Mouse (Mus musculus) limb, embryonic 15.5 days (tissue): Measurements from ENCODE around the gene Pik3cb. TPM values are rescaled to one million over a fixed set of nuclear protein-coding genes. Genes with fewer than 3 reads are reported as not detected.

Experiments used
- ATAC-seq: fragments of 200-750 bp; cut with Nextera tagmentation; 2 replicates; pipeline ENCODE4 v1.8.0; 2017; ENCODE audit warnings: low read depth, moderate TSS enrichment; ENCODE audit not compliant: insufficient number of reproducible peaks, low FRiP score, low TSS enrichment
- H3K27ac ChIP-seq: fragments of 300-500 bp; sonication (generic); 2 replicates; pipeline ENCODE4 v1.5.1; 2015; ENCODE audit warnings: moderate library complexity, mild to moderate bottlenecking, inconsistent platforms
- H3K27me3 ChIP-seq: fragments of 300-500 bp; sonication (generic); 2 replicates; pipeline ENCODE4 v1.6.1; 2015; ENCODE audit warnings: inconsistent platforms
- H3K36me3 ChIP-seq: fragments of 300-500 bp; sonication (generic); 2 replicates; pipeline ENCODE4 v1.6.1; 2015; ENCODE audit warnings: inconsistent platforms
- H3K4me1 ChIP-seq: fragments of 300-500 bp; sonication (generic); 2 replicates; pipeline ENCODE4 v1.6.1; 2015; ENCODE audit warnings: inconsistent platforms
- H3K4me2 ChIP-seq: fragments of 300-500 bp; sonication (generic); 2 replicates; pipeline ENCODE4 v1.6.1; 2015; ENCODE audit warnings: mild to moderate bottlenecking, inconsistent platforms
- H3K4me3 ChIP-seq: fragments of 300-500 bp; sonication (generic); 2 replicates; pipeline ENCODE4 v1.5.1; 2015; ENCODE audit warnings: mild to moderate bottlenecking, inconsistent platforms
- H3K9ac ChIP-seq: fragments of 300-500 bp; sonication (generic); 2 replicates; pipeline ENCODE4 v1.6.1; 2015; ENCODE audit warnings: inconsistent platforms
- H3K9me3 ChIP-seq: fragments of 300-500 bp; sonication (generic); 2 replicates; pipeline ENCODE4 v1.6.1; 2016; ENCODE audit warnings: inconsistent platforms
- WGBS: fragments of 180-500 bp; shearing (Covaris S2); methylation state at CpG from one replicate; pipeline ENCODE4 v1.1.7; 2015; 5-methylcytosine and 5-hydroxymethylcytosine counted together
- polyA plus RNA-seq: library from polyadenylated mRNA; unstranded; fragments of >200 nt; fragmentation: Nextera tagmentation; extraction: Ambion mirVana; gene quantifications from 2 replicates; pipeline ENCODE4 v1.2.1, GENCODE M21; 2015

The Pik3cb gene
- polyA plus RNA-seq, 1 experiment from 2014 or later: 2.1 TPM

GRCm38 (mm10) chr9:99164148-99164503, 23.7 kb upstream of the Pik3cb start:
- peaks cover 10% of the 10 kb centered on the region; the same call in 1 of the 2 replicates for H3K4me1 ChIP-seq
- no peaks in the 10 kb centered on the region for H3K27me3 ChIP-seq
- no peak overlapping the region for H3K4me3 ChIP-seq
- H3K4me2 ChIP-seq: no peak overlapping the region
- H3K9me3 ChIP-seq: no peaks in the 10 kb centered on the region
- no peak overlapping the region for H3K27ac ChIP-seq
- WGBS: 68% methylated on average over 9 of the region's 9 CpGs
- no peak for ATAC-seq
- H3K36me3 ChIP-seq: no peaks in the 10 kb centered on the region
- H3K9ac ChIP-seq: no peak overlapping the region

- no peak overlapping the region for H3K4me3 ChIP-seq
- no peak overlapping the region for H3K27ac ChIP-seq
These were observed 23.2 kb upstream of the Pik3cb start for GRCm38 (mm10) chr9:99163420-99164147.

GRCm38 (mm10) chr9:99162839-99163238, 22.4 kb upstream of the Pik3cb start:
- Histone ChIP-seq H3K27me3 (no peaks in the 10 kb centered on the region), H3K4me3 (no peak overlapping the region), H3K4me1 (peaks cover 13% of the 10 kb centered on the region; the same call in 1 of the 2 replicates), H3K27ac (no peak overlapping the region), H3K4me2 (no peak overlapping the region), H3K9ac (no peak overlapping the region), H3K36me3 (no peaks in the 10 kb centered on the region), H3K9me3 (no peaks in the 10 kb centered on the region)
- no peak for ATAC-seq
- WGBS: 89% methylated on average over 2 of the region's 2 CpGs

More at GRCm38 (mm10) chr9:99163420-99164147, 23.2 kb upstream of the Pik3cb start:
- peaks cover 10% of the 10 kb centered on the region; the same call in 1 of the 2 replicates for H3K4me1 ChIP-seq
- WGBS: 29% methylated on average over 15 of the region's 15 CpGs
- ATAC-seq: no peak
- H3K36me3 ChIP-seq: no peaks in the 10 kb centered on the region
- no peaks in the 10 kb centered on the region for H3K9me3 ChIP-seq
- no peaks in the 10 kb centered on the region for H3K27me3 ChIP-seq
- no peak overlapping the region for H3K4me2 ChIP-seq
- no peak overlapping the region for H3K9ac ChIP-seq

- no peak overlapping the region for H3K27ac ChIP-seq
- H3K4me3 ChIP-seq: no peak overlapping the region
- H3K27me3 ChIP-seq: no peaks in the 10 kb centered on the region
- H3K9me3 ChIP-seq: no peaks in the 10 kb centered on the region
- WGBS: 84% methylated on average over 5 of the region's 5 CpGs
- ATAC-seq: no peak
- H3K9ac ChIP-seq: no peak overlapping the region
- H3K4me2 ChIP-seq: no peak overlapping the region
- peaks cover 9% of the 10 kb centered on the region; the same call in 1 of the 2 replicates for H3K4me1 ChIP-seq
- no peaks in the 10 kb centered on the region for H3K36me3 ChIP-seq
These were observed 20.4 kb upstream of the Pik3cb start for GRCm38 (mm10) chr9:99160780-99161179.

GRCm38 (mm10) chr9:99159932-99160331, 19.5 kb upstream of the Pik3cb start:
- ATAC-seq: no peak
- 80% methylated on average over 5 of the region's 5 CpGs for WGBS
- no peaks in the 10 kb centered on the region for H3K9me3 ChIP-seq

GRCm38 (mm10) chr9:99158708-99159107, 18.3 kb upstream of the Pik3cb start:
- WGBS: 83% methylated on average over 6 of the region's 6 CpGs

More at GRCm38 (mm10) chr9:99159932-99160331, 19.5 kb upstream of the Pik3cb start:
- Histone ChIP-seq H3K27ac (no peak overlapping the region), H3K27me3 (no peaks in the 10 kb centered on the region), H3K4me3 (no peak overlapping the region), H3K4me1 (peaks cover 8% of the 10 kb centered on the region; the same call in 1 of the 2 replicates), H3K36me3 (no peaks in the 10 kb centered on the region), H3K9ac (no peak overlapping the region), H3K4me2 (no peak overlapping the region)

GRCm38 (mm10) chr9:99158203-99158632, 17.8 kb upstream of the Pik3cb start:
- Histone ChIP-seq H3K27me3 (no peaks in the 10 kb centered on the region), H3K9ac (no peak overlapping the region), H3K4me1 (0 out of 2 replicates have a peak, but pooled peaks cover 5% of the 10 kb centered on the region), H3K36me3 (no peaks in the 10 kb centered on the region), H3K4me2 (no peak overlapping the region), H3K4me3 (no peak overlapping the region), H3K27ac (no peak overlapping the region), H3K9me3 (no peaks in the 10 kb centered on the region)
- WGBS: 63% methylated on average over 7 of the region's 7 CpGs
- no peak for ATAC-seq

More at GRCm38 (mm10) chr9:99158708-99159107, 18.3 kb upstream of the Pik3cb start:
- H3K4me1 ChIP-seq: 0 out of 2 replicates have a peak, but pooled peaks cover 5% of the 10 kb centered on the region
- no peak overlapping the region for H3K4me2 ChIP-seq
- ATAC-seq: no peak
- H3K27ac ChIP-seq: no peak overlapping the region
- no peaks in the 10 kb centered on the region for H3K27me3 ChIP-seq
- no peak overlapping the region for H3K9ac ChIP-seq
- H3K36me3 ChIP-seq: no peaks in the 10 kb centered on the region
- H3K4me3 ChIP-seq: no peak overlapping the region
- no peaks in the 10 kb centered on the region for H3K9me3 ChIP-seq

- H3K27ac ChIP-seq: no peak overlapping the region
- ATAC-seq: no peak
- H3K4me3 ChIP-seq: no peak overlapping the region
- H3K36me3 ChIP-seq: no peaks in the 10 kb centered on the region
- 40% methylated on average over 3 of the region's 3 CpGs for WGBS
- no peaks in the 10 kb centered on the region for H3K9me3 ChIP-seq
- H3K4me1 ChIP-seq: 0 out of 2 replicates have a peak, but pooled peaks cover 3% of the 10 kb centered on the region
- no peak overlapping the region for H3K4me2 ChIP-seq
- no peaks in the 10 kb centered on the region for H3K27me3 ChIP-seq
- H3K9ac ChIP-seq: no peak overlapping the region
These were observed 13.2 kb upstream of the Pik3cb start for GRCm38 (mm10) chr9:99153655-99154054.

GRCm38 (mm10) chr9:99152699-99153490, 12.5 kb upstream of the Pik3cb start:
- Histone ChIP-seq H3K9me3 (no peaks in the 10 kb centered on the region), H3K4me1 (no peaks in the 10 kb centered on the region), H3K9ac (no peak overlapping the region), H3K4me2 (no peak overlapping the region), H3K27me3 (no peaks in the 10 kb centered on the region), H3K27ac (no peak overlapping the region), H3K4me3 (no peak overlapping the region), H3K36me3 (no peaks in the 10 kb centered on the region)
- WGBS: 26% methylated on average over 9 of the region's 9 CpGs
- no peak for ATAC-seq

GRCm38 (mm10) chr9:99146855-99147735, 6.7 kb upstream of the Pik3cb start:
- no peak overlapping the region for H3K9ac ChIP-seq
- H3K4me1 ChIP-seq: no peaks in the 10 kb centered on the region
- no peak overlapping the region for H3K4me2 ChIP-seq
- 83% methylated on average over 27 of the region's 27 CpGs for WGBS
- H3K27me3 ChIP-seq: no peaks in the 10 kb centered on the region; the same call in 1 of the 2 replicates
- H3K27ac ChIP-seq: no peak overlapping the region
- no peak overlapping the region for H3K4me3 ChIP-seq
- ATAC-seq: no peak
- H3K9me3 ChIP-seq: no peaks in the 10 kb centered on the region
- no peaks in the 10 kb centered on the region for H3K36me3 ChIP-seq

GRCm38 (mm10) chr9:99145756-99146155, 5.3 kb upstream of the Pik3cb start:
- WGBS: 40% methylated on average over 6 of the region's 6 CpGs
- ATAC-seq: no peak

More at GRCm38 (mm10) chr9:99145756-99146155, 5.3 kb upstream of the Pik3cb start:
- H3K4me2 ChIP-seq: no peak overlapping the region
- no peak overlapping the region for H3K9ac ChIP-seq
- H3K4me3 ChIP-seq: no peak overlapping the region
- no peak overlapping the region for H3K27ac ChIP-seq
- no peaks in the 10 kb centered on the region for H3K36me3 ChIP-seq
- H3K9me3 ChIP-seq: no peaks in the 10 kb centered on the region
- H3K4me1 ChIP-seq: no peaks in the 10 kb centered on the region
- H3K27me3 ChIP-seq: peaks cover 9% of the 10 kb centered on the region
